Mouse (Mus musculus) cortical plate, adult 2 months (tissue): ENCODE data around the gene Ifnab.

Experiments
- CTCF ChIP-seq: fragments of 200-500 bp; IDR thresholded peaks from 2 replicates; pipeline ENCODE4 v1.5.1; 2011; ENCODE audit warnings: mild to moderate bottlenecking, control low read depth, low read length; ENCODE audit not compliant: insufficient read depth; ENCODE audit errors: extremely low read depth
- POLR2A ChIP-seq: fragments of 200-500 bp; IDR thresholded peaks from 2 replicates; pipeline ENCODE4 v1.6.1; 2011; ENCODE audit warnings: mild to moderate bottlenecking, low read length, control low read depth; ENCODE audit not compliant: insufficient read depth; ENCODE audit errors: extremely low read depth

- TF ChIP-seq POLR2A (no peak), CTCF (peak; percentile 99)
Observed at GRCm38 (mm10) chr4:88696237-88696884, 5.2 kb upstream of the Ifnab start.
